Mouse (Mus musculus): ENCODE data around the gene Trpt1.

- TF ChIP-seq CTCF (IDR thresholded peaks at IDR 0.05) (no peak), EP300 (IDR thresholded peaks at IDR 0.05) (no peak)
Observed at GRCm38 (mm10) chr19:6983621-6984020, 12.3 kb upstream of the Trpt1 start.

Data from lung, postnatal 0 days (tissue).